Mouse (Mus musculus): ENCODE data around the gene Fam241b. TPM values are rescaled to one million over a fixed set of nuclear protein-coding genes. Genes with fewer than 3 reads are reported as not detected.

The Fam241b gene
- 0.33 TPM in 1 of 2 replicates, not detected in the other for polyA plus RNA-seq (2012; ENCODE audit: low replicate concordance)

DNA sequence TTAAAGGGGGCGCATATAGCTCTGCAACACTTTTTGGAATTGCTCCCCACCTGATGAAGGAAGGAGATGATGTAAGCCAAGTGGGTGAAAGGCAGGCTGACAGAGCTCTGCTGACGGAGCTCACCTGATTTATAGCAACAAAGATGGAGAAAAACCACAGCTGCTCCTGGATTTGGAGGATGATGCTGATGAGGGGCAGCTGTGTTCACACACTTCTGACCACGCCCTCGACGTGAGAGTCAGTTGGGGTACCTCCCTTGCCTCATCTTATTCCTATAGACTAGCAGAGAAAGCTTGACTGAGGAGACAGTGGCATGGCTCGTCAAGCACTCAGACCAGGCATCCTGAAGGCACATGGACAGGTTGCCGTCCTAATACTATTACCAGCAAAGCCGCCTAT is at the start of gene Fam241b:
TSS of gene Fam241b (minus strand) at position 101 of the 400 bp plus-strand sequence.

DNA sequence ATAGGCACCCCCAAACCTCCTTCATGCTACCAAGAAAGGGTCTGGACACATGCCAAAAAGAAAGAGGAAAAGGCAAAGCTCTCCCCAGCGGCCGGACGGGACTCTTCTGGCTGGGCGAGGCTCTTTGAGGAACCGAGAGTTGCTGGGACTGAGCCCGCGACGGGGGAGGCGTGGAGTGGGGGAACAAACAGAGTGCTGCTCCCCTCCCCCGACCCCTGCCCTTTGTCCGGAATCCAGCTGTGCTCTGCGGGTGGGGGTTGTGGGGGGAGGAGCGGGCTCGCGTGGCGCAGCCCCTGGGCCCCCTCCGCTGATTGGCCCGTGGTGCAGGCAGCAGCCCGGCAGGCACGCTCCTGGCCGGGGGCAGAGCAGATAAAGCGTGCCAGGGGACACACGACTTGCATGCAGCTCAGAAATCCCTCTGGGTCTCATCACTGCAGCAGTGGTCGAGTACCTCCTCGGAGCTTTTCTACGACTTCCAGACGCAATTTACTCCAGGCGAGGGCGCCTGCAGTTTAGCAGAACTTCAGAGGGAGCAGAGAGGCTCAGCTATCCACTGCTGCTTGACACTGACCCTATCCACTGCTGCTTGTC is 10.9 kb downstream of the Fam241b start, which contains the start of gene Neurog3:
TSS of gene Neurog3 (plus strand) at position 400 of the 591 bp plus-strand sequence.

Other genes starting within 250 kb of the Fam241b start
- gene Col13a1, start 164.8 kb downstream of the Fam241b start, polyA plus RNA-seq (2012; ENCODE audit: low replicate concordance) = 0.09 TPM in 2 replicates
- not detected in 2 replicates for gene Neurog3, start 10.8 kb downstream of the Fam241b start, polyA plus RNA-seq (2012; ENCODE audit: low replicate concordance)
- gene Tspan15, start 87.3 kb upstream of the Fam241b start, polyA plus RNA-seq (2012; ENCODE audit: low replicate concordance) = 5.3 and 7.1 TPM in 2 replicates
- gene Tacr2, start 108.5 kb upstream of the Fam241b start, polyA plus RNA-seq (2012; ENCODE audit: low replicate concordance) = not detected in 2 replicates
- 506 and 712 TPM in 2 replicates for gene Hk1, start 236.0 kb upstream of the Fam241b start, polyA plus RNA-seq (2012; ENCODE audit: low replicate concordance)